Mouse (Mus musculus): Measurements from ENCODE around the gene Exd2. TPM values are rescaled to one million over a fixed set of nuclear protein-coding genes. Genes with fewer than 3 reads are reported as not detected.

The Exd2 gene
- polyA plus RNA-seq, 1 experiment from 2014 or later = 52.6 TPM

GRCm38 (mm10) chr12:80504718-80505117, 41.8 kb downstream of the Exd2 start:
- 84% methylated on average over 5 of the region's 5 CpGs for WGBS
- H3K9ac ChIP-seq = no peak overlapping the region
- no peak for ATAC-seq (ENCODE audit: low FRiP score, low read depth)
- no peaks in the 10 kb centered on the region for H3K9me3 ChIP-seq
- H3K4me3 ChIP-seq = no peak overlapping the region
- H3K4me2 ChIP-seq (replicated peaks) = no peak overlapping the region
- no peaks in the 10 kb centered on the region for H3K36me3 ChIP-seq
- no peak overlapping the region for H3K27ac ChIP-seq
- no peaks in the 10 kb centered on the region for H3K27me3 ChIP-seq (replicated peaks)
- peaks cover 9% of the 10 kb centered on the region for H3K4me1 ChIP-seq

GRCm38 (mm10) chr12:80507041-80507745, 44.3 kb downstream of the Exd2 start:
- H3K4me3 ChIP-seq = no peak overlapping the region
- H3K27me3 ChIP-seq (replicated peaks) = no peaks in the 10 kb centered on the region
- H3K4me2 ChIP-seq (replicated peaks) = no peak overlapping the region
- ATAC-seq (ENCODE audit: low FRiP score, low read depth) = no peak
- 40% methylated on average over 14 of the region's 14 CpGs for whole genome bisulfite sequencing
- H3K4me1 ChIP-seq = peaks cover 9% of the 10 kb centered on the region
- no peaks in the 10 kb centered on the region for H3K9me3 ChIP-seq
- H3K36me3 ChIP-seq = no peaks in the 10 kb centered on the region
- no peak overlapping the region for H3K27ac ChIP-seq
- H3K9ac ChIP-seq = no peak overlapping the region

DNA sequence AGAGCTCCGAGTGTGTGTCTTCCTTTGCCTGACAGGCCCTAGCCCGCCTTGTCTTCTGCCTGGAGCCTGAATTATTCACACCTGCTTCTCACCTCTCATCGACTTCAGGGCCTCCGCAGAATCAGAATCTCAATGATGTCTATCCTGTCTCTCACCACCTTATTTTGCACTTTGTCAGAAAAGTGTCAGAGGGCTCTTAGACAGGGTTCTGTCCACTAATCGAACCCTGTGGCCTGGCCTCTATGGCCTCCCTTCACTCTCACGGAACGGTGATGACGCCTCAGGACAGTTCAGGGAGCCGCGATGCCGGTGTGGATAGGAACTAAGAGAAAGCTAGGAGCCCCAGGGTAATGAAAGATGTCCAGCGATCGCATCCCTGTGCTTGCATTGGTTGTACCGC, 55.1 kb downstream of the Exd2 start, which contains the start of gene Galnt16:
Gene Galnt16, plus strand, starts transcription at position 301 of the 400 bp plus-strand sequence.
- WGBS = 5% methylated on average over 14 of the region's 14 CpGs
- no peaks in the 10 kb centered on the region for H3K9me3 ChIP-seq
- peak within 1 kb of the TSS; percentile 59; the same call in 1 of the 2 replicates for H3K27ac ChIP-seq
- peaks cover 10% of the 10 kb centered on the region for H3K4me1 ChIP-seq
- peaks cover 30% of the 10 kb centered on the region for H3K27me3 ChIP-seq (replicated peaks)
- ATAC-seq (ENCODE audit: low FRiP score, low read depth) = no peak
- no peaks in the 10 kb centered on the region for H3K36me3 ChIP-seq
- peak within 1 kb of the TSS; percentile 75 for H3K4me3 ChIP-seq
- H3K9ac ChIP-seq = peak within 1 kb of the TSS; percentile 77
- H3K4me2 ChIP-seq (replicated peaks) = peak within 1 kb of the TSS; percentile 90

DNA sequence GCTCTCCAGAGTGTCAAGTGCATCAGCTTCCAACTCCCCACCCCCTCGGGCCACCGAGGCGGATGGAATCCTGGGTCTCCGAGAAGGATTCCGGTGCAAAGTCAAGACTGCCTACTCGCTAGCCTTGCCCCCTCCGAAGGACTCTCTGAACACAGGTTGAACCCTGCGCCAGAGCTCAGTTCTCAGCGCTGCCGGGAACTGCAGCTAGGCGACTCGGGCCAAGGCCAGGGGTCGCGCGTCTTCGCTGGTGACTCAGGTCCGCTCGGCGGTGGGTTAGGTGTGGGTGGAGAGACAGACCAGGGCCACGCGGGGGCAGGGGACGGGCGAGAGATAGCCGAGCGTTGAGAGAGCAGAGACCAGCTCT, 55.5 kb downstream of the Exd2 start:
- ATAC-seq (ENCODE audit: low FRiP score, low read depth) = peak; percentile 65
- H3K4me3 ChIP-seq = peak overlapping the region; percentile 75
- under 1% methylated on average over 25 of the region's 25 CpGs for WGBS
- H3K27me3 ChIP-seq (replicated peaks) = peaks cover 30% of the 10 kb centered on the region
- H3K36me3 ChIP-seq = no peaks in the 10 kb centered on the region
- no peak overlapping the region for H3K27ac ChIP-seq
- H3K9ac ChIP-seq = peak overlapping the region; percentile 77
- peaks cover 10% of the 10 kb centered on the region for H3K4me1 ChIP-seq
- H3K4me2 ChIP-seq (replicated peaks) = peak overlapping the region; percentile 90
- no peaks in the 10 kb centered on the region for H3K9me3 ChIP-seq

DNA sequence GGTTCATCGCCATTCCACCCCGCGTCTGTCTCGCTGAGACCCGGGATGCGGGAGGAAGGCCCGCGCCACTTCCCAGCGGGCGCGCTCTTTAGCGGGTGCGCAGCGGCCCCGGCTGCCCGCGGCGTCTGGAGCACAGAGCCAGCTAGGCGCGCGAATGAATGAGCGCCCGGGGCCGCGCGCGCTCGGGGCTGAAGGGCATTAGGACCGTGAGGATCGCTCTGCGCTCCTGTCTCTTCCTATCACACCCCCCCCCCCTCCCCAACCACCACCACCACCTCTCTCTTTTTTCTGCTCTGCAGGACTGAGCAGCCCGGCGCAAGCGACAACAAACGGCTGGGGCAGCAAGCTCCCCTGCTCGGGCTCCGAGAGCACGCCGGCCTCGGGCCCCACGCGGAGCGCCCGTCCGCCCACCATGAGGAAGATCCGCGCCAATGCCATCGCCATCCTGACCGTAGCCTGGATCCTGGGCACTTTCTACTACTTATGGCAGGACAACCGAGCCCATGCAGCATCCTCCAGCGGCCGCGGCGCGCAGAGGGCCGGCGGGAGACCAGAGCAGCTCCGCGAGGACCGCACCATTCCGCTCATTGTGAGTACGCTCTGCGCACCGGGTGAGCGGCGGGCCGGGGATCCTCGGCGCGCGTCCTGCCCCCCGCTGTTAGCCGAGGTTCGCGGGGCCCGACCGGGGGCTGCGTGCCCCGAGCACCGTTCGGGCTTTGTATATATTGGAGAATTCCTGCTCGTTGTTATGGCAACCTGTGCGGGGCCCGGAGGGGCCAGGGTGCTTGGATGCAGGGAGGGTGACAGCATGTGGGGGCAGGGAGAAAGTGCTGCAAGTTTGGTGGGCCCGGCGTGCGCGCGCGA, 56.1 kb downstream of the Exd2 start:
- Histone ChIP-seq H3K4me2 (replicated peaks) (peak overlapping the region; percentile 90), H3K9ac (peak overlapping the region; percentile 77), H3K4me3 (peak overlapping the region; percentile 75), H3K36me3 (no peaks in the 10 kb centered on the region), H3K4me1 (peaks cover 10% of the 10 kb centered on the region), H3K27me3 (replicated peaks) (peaks cover 30% of the 10 kb centered on the region), H3K9me3 (no peaks in the 10 kb centered on the region), H3K27ac (peak overlapping the region; percentile 59; the same call in 1 of the 2 replicates)
- ATAC-seq (ENCODE audit: low FRiP score, low read depth) = peak; percentile 83
- under 1% methylated on average over 90 of the region's 90 CpGs for WGBS

DNA sequence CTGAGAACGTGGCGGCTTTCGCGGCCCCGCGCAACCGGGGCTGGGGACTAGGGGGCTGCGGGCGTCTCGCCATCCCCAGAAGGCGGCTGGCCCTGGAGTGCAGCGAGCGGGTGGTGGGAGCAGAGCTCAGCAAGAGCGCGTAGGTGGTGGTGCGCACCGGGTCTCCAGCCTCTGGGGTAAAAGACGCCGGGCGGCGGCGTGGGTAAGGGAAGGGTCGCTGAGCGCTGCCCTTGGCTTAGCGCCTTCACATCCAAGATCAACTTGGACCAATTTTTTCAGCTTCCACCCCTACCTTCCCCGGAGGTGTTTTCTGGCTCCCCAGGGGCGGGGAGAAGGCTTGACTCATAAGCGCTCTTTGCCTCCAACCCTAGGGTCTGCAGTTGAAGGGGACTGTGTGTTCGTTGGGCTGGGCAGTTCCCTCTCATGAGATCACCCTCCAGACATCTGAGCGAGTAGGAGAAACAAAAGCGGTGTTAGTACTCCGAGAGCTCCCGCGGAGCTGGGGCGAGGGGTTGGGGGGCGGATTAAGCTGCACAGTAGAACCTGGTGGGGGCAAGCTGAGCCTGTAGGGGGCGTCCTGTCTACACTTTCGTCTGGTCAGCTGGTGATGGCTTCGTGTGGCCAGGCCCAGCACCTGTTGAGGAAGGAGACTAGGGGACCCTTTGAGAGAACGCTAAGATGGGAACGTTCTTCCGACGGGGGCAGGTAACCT, 56.9 kb downstream of the Exd2 start:
- H3K9ac ChIP-seq = peak overlapping the region; percentile 77
- H3K9me3 ChIP-seq = no peaks in the 10 kb centered on the region
- ATAC-seq (ENCODE audit: low FRiP score, low read depth) = peak; percentile 52
- H3K27ac ChIP-seq = peak overlapping the region; percentile 59; the same call in 1 of the 2 replicates
- H3K4me1 ChIP-seq = peaks cover 10% of the 10 kb centered on the region
- H3K36me3 ChIP-seq = no peaks in the 10 kb centered on the region
- under 1% methylated on average over 43 of the region's 43 CpGs for WGBS
- H3K4me3 ChIP-seq = peak overlapping the region; percentile 75
- H3K4me2 ChIP-seq (replicated peaks) = peak overlapping the region; percentile 90
- peaks cover 30% of the 10 kb centered on the region for H3K27me3 ChIP-seq (replicated peaks)

GRCm38 (mm10) chr12:80522006-80522405, 59.1 kb downstream of the Exd2 start:
- Histone ChIP-seq H3K4me2 (replicated peaks) (no peak overlapping the region), H3K9me3 (no peaks in the 10 kb centered on the region), H3K4me3 (no peak overlapping the region), H3K36me3 (no peaks in the 10 kb centered on the region), H3K4me1 (peaks cover 18% of the 10 kb centered on the region), H3K27me3 (replicated peaks) (peaks cover 18% of the 10 kb centered on the region), H3K27ac (no peak overlapping the region), H3K9ac (no peak overlapping the region)
- no peak for ATAC-seq (ENCODE audit: low FRiP score, low read depth)
- WGBS = 71% methylated on average over 3 of the region's 3 CpGs

- Histone ChIP-seq H3K9me3 (no peaks in the 10 kb centered on the region), H3K4me1 (peaks cover 29% of the 10 kb centered on the region), H3K27me3 (replicated peaks) (0 out of 2 replicates have a peak, but pooled peaks cover 9% of the 10 kb centered on the region), H3K4me3 (no peak overlapping the region), H3K36me3 (no peaks in the 10 kb centered on the region), H3K4me2 (replicated peaks) (no peak overlapping the region), H3K9ac (no peak overlapping the region), H3K27ac (no peak overlapping the region)
- WGBS = 27% methylated on average over 12 of the region's 12 CpGs
- no peak for ATAC-seq (ENCODE audit: low FRiP score, low read depth)
These were observed 61.5 kb downstream of the Exd2 start for GRCm38 (mm10) chr12:80524276-80524921.

DNA sequence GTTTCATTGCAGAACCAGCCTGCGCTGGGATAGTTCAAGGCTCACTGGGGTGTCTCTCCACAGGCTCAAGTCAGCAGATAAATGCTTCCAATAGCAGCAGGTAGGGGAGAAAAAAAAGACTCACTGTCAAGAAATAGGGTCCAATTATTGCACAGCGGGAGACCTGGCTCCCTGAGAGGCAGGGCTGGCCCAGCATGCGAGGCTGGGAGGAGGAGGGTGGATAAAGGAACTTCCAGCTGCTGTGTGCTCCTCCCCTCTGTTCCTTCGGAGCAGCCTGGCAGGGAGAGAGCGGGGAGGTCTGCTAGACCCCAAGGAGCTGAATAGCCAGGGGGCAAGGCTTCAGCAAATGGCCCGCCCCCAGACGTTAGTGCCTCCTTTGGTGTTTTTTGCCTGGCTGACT, 62.6 kb downstream of the Exd2 start:
- Histone ChIP-seq H3K9me3 (no peaks in the 10 kb centered on the region), H3K36me3 (no peaks in the 10 kb centered on the region), H3K27me3 (replicated peaks) (0 out of 2 replicates have a peak, but pooled peaks cover 9% of the 10 kb centered on the region), H3K4me3 (no peak overlapping the region), H3K9ac (no peak overlapping the region), H3K4me2 (replicated peaks) (peak overlapping the region; percentile 10; the same call in 1 of the 2 replicates), H3K27ac (no peak overlapping the region), H3K4me1 (peaks cover 19% of the 10 kb centered on the region)
- 0 out of 2 replicates have a peak, but pooled peaks have one; percentile 46 for ATAC-seq (ENCODE audit: low FRiP score, low read depth)
- 4% methylated on average over 7 of the region's 7 CpGs for WGBS

DNA sequence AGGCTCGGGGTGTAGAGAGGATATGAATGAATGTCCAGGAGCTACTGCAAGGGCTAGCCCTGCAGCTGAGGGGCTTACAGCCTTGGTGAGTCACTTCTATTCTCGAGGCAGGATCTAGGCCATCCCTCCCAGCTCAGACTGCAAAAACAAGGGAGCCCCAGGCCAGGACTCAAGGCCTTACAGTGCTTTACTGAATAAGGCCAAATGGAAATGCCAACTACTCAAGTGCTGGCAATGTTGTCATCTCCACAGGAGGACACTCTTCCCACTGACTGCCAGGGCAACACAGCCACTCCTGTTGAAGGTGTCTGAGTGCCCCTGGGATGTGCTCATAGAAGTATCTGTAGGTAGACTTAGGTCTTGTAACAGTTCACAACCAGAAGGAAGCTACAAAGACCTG, 63.6 kb downstream of the Exd2 start:
- no peak for ATAC-seq (ENCODE audit: low FRiP score, low read depth)
- Histone ChIP-seq H3K27ac (no peak overlapping the region), H3K4me1 (peaks cover 19% of the 10 kb centered on the region), H3K9me3 (no peaks in the 10 kb centered on the region), H3K36me3 (no peaks in the 10 kb centered on the region), H3K4me3 (no peak overlapping the region), H3K9ac (no peak overlapping the region), H3K4me2 (replicated peaks) (no peak overlapping the region), H3K27me3 (replicated peaks) (0 out of 2 replicates have a peak, but pooled peaks cover 6% of the 10 kb centered on the region)
- WGBS = 71% methylated on average over 2 of the region's 2 CpGs

DNA sequence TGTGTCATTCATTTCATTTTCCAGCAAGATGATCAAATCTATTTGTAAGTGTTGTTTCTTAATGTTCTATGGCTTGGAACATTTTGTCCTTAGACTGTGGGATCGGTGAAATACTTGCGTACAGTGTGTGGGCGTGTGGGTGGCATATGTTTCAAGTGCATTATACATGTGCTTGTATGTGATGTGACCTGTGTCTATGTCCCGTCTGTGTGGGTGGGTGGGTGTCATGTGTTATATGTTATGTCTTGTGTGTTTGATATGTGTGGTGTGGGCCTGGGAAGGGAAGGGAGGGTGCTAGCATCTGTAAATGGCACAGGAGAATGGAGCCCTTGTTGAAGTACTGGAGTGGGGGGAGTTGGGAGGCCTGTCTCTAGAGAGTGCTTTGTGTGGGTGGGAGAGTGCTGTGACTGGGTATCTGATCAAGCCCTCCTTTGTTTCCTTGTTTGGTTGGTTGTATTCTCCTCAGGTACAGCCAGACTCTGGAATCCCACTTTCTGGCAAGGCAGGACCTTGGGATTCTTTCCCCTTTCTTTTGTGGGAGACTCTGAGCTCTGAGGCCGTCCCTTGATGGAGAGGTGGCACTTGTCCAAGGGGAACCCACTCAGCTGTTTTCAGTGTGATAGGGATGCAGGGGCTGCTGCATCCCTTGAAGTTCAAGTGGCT, 65.0 kb downstream of the Exd2 start:
- H3K36me3 ChIP-seq = no peaks in the 10 kb centered on the region
- no peak for ATAC-seq (ENCODE audit: low FRiP score, low read depth)
- H3K4me3 ChIP-seq = no peak overlapping the region
- no peaks in the 10 kb centered on the region for H3K27me3 ChIP-seq (replicated peaks)
- H3K27ac ChIP-seq = no peak overlapping the region
- H3K9ac ChIP-seq = no peak overlapping the region
- H3K4me2 ChIP-seq (replicated peaks) = no peak overlapping the region
- WGBS = 78% methylated on average over 5 of the region's 5 CpGs
- peaks cover 19% of the 10 kb centered on the region for H3K4me1 ChIP-seq
- H3K9me3 ChIP-seq = no peaks in the 10 kb centered on the region
